Mouse (Mus musculus) erythroid progenitor cell, adult 5-6 weeks (primary cell): ENCODE measurements around the gene Zfp358. TPM values are rescaled to one million over a fixed set of nuclear protein-coding genes. Genes with fewer than 3 reads are reported as not detected.

Experiments
- ATAC-seq: replicated peaks from 2 replicates; pipeline ENCODE4 v1.8.0; 2016; ENCODE audit warnings: moderate number of reproducible peaks, mild to moderate bottlenecking, moderate TSS enrichment, inconsistent platforms; ENCODE audit not compliant: poor library complexity, low FRiP score, severe bottlenecking
- total RNA-seq, 2 experiments: library from RNA; stranded (forward) in 1 of 2; stranded (reverse) in 1 of 2; fragments of 150-400 nt in 1 of 2; fragments of 186-747, 209-891 nt in 1 of 2; gene quantifications; 2 replicates each; pipeline versions ENCODE4 v1.2.3 to v1.2.4; 2015 to 2017; ENCODE audit warnings: low replicate concordance in 2 of 2

Gene Zfp358
- total RNA-seq, 2 experiments from 2014 or later = 2.0 TPM; not detected in 1

GRCm38 (mm10) chr8:3540076-3540475 is 47.1 kb downstream of the Zfp358 start:
- ATAC-seq = no peak

GRCm38 (mm10) chr8:3546511-3546910 is 53.6 kb downstream of the Zfp358 start:
- no peak for ATAC-seq

Other genes starting within 250 kb of the Zfp358 start
- gene Insr, start 213.5 kb upstream of the Zfp358 start, total RNA-seq (2015; ENCODE audit: low replicate concordance) = 8.0 and 15.5 TPM in 2 replicates
- gene Insr, start 213.5 kb upstream of the Zfp358 start, total RNA-seq (2017; ENCODE audit: low replicate concordance) = 7.1 and 19.9 TPM in 2 replicates
- gene A430078G23Rik, start 139.7 kb upstream of the Zfp358 start, total RNA-seq (2015; ENCODE audit: low replicate concordance) = 1.3 and 4.7 TPM in 2 replicates
- gene A430078G23Rik, start 139.7 kb upstream of the Zfp358 start, total RNA-seq (2017; ENCODE audit: low replicate concordance) = 2.4 and 2.8 TPM in 2 replicates
- gene Arhgef18, start 100.1 kb upstream of the Zfp358 start, total RNA-seq (2015; ENCODE audit: low replicate concordance) = 7.2 and 7.5 TPM in 2 replicates
- 3.0 and 5.4 TPM in 2 replicates for gene Arhgef18, start 100.1 kb upstream of the Zfp358 start, total RNA-seq (2017; ENCODE audit: low replicate concordance)
- gene Pex11g, start 25.5 kb upstream of the Zfp358 start, total RNA-seq (2015; ENCODE audit: low replicate concordance) = 0.72 TPM in 1 of 2 replicates, not detected in the other
- not detected in 2 replicates for gene Pex11g, start 25.5 kb upstream of the Zfp358 start, total RNA-seq (2017; ENCODE audit: low replicate concordance)
- gene Tex45, start 22.3 kb upstream of the Zfp358 start, total RNA-seq (2015; ENCODE audit: low replicate concordance) = not detected in 2 replicates
- not detected in 2 replicates for gene Tex45, start 22.3 kb upstream of the Zfp358 start, total RNA-seq (2017; ENCODE audit: low replicate concordance)
- gene Mcoln1, start 7.3 kb downstream of the Zfp358 start, total RNA-seq (2015; ENCODE audit: low replicate concordance) = 45.3 and 65.2 TPM in 2 replicates
- 82.9 and 267 TPM in 2 replicates for gene Mcoln1, start 7.3 kb downstream of the Zfp358 start, total RNA-seq (2017; ENCODE audit: low replicate concordance)
- 110 and 131 TPM in 2 replicates for gene Pnpla6, start 22.2 kb downstream of the Zfp358 start, total RNA-seq (2015; ENCODE audit: low replicate concordance)
- 147 and 272 TPM in 2 replicates for gene Pnpla6, start 22.2 kb downstream of the Zfp358 start, total RNA-seq (2017; ENCODE audit: low replicate concordance)
- gene C330021F23Rik, start 74.9 kb downstream of the Zfp358 start, total RNA-seq (2015; ENCODE audit: low replicate concordance) = not detected in 2 replicates
- not detected in 2 replicates for gene C330021F23Rik, start 74.9 kb downstream of the Zfp358 start, total RNA-seq (2017; ENCODE audit: low replicate concordance)
- gene Camsap3, start 94.2 kb downstream of the Zfp358 start, total RNA-seq (2015; ENCODE audit: low replicate concordance) = not detected in 2 replicates
- not detected in 2 replicates for gene Camsap3, start 94.2 kb downstream of the Zfp358 start, total RNA-seq (2017; ENCODE audit: low replicate concordance)
- 8.8 and 12.3 TPM in 2 replicates for gene Xab2, start 128.2 kb downstream of the Zfp358 start, total RNA-seq (2015; ENCODE audit: low replicate concordance)
- gene Xab2, start 128.2 kb downstream of the Zfp358 start, total RNA-seq (2017; ENCODE audit: low replicate concordance) = 30.6 and 36.8 TPM in 2 replicates
- gene Pet100, start 128.4 kb downstream of the Zfp358 start, total RNA-seq (2015; ENCODE audit: low replicate concordance) = 48.6 and 125 TPM in 2 replicates
- gene Pet100, start 128.4 kb downstream of the Zfp358 start, total RNA-seq (2017; ENCODE audit: low replicate concordance) = 65.1 and 137 TPM in 2 replicates
- not detected in 2 replicates for gene Pcp2, start 132.4 kb downstream of the Zfp358 start, total RNA-seq (2015; ENCODE audit: low replicate concordance)
- gene Pcp2, start 132.4 kb downstream of the Zfp358 start, total RNA-seq (2017; ENCODE audit: low replicate concordance) = not detected in 2 replicates
- gene Stxbp2, start 137.8 kb downstream of the Zfp358 start, total RNA-seq (2015; ENCODE audit: low replicate concordance) = 32.7 and 56.9 TPM in 2 replicates
- 34.7 and 49.1 TPM in 2 replicates for gene Stxbp2, start 137.8 kb downstream of the Zfp358 start, total RNA-seq (2017; ENCODE audit: low replicate concordance)
- not detected in 2 replicates for gene Retn, start 162.6 kb downstream of the Zfp358 start, total RNA-seq (2015; ENCODE audit: low replicate concordance)
- gene Retn, start 162.6 kb downstream of the Zfp358 start, total RNA-seq (2017; ENCODE audit: low replicate concordance) = not detected in 2 replicates
- 13.4 and 36.4 TPM in 2 replicates for gene Mcemp1, start 172.6 kb downstream of the Zfp358 start, total RNA-seq (2015; ENCODE audit: low replicate concordance)
- gene Mcemp1, start 172.6 kb downstream of the Zfp358 start, total RNA-seq (2017; ENCODE audit: low replicate concordance) = 4.1 and 11.6 TPM in 2 replicates
- not detected in 2 replicates for gene Fcor, start 179.2 kb downstream of the Zfp358 start, total RNA-seq (2015; ENCODE audit: low replicate concordance)
- not detected in 2 replicates for gene Fcor, start 179.2 kb downstream of the Zfp358 start, total RNA-seq (2017; ENCODE audit: low replicate concordance)
- gene Trappc5, start 183.2 kb downstream of the Zfp358 start, total RNA-seq (2015; ENCODE audit: low replicate concordance) = 5.4 and 6.1 TPM in 2 replicates
- 5.1 and 5.4 TPM in 2 replicates for gene Trappc5, start 183.2 kb downstream of the Zfp358 start, total RNA-seq (2017; ENCODE audit: low replicate concordance)
- 2.9 TPM in 1 of 2 replicates, not detected in the other for gene Fcer2a, start 201.0 kb downstream of the Zfp358 start, total RNA-seq (2015; ENCODE audit: low replicate concordance)
- gene Fcer2a, start 201.0 kb downstream of the Zfp358 start, total RNA-seq (2017; ENCODE audit: low replicate concordance) = 1.2 TPM in 1 of 2 replicates, not detected in the other
- not detected in 2 replicates for gene Clec4g, start 227.5 kb downstream of the Zfp358 start, total RNA-seq (2015; ENCODE audit: low replicate concordance)
- not detected in 2 replicates for gene Clec4g, start 227.5 kb downstream of the Zfp358 start, total RNA-seq (2017; ENCODE audit: low replicate concordance)